Mouse (Mus musculus) cortical plate, adult 2 months (tissue): ENCODE results near the gene Daam2. TPM values are rescaled to one million over a fixed set of nuclear protein-coding genes. Genes with fewer than 3 reads are reported as not detected.
A peak's percentile ranks its signal among the peaks of the same experiment; 100 is the strongest.

Source experiments
- H3K27ac ChIP-seq: fragments of 200-500 bp; 2 replicates; pipeline ENCODE4 v1.5.1; 2012; ENCODE audit warnings: low read length, control low read depth, inconsistent platforms; ENCODE audit not compliant: insufficient read depth
- H3K4me1 ChIP-seq: fragments of 200-500 bp; 2 replicates; pipeline ENCODE4 v1.6.1; 2011; ENCODE audit warnings: low read length; ENCODE audit not compliant: control insufficient read depth, insufficient read depth
- H3K4me3 ChIP-seq: fragments of 200-500 bp; 2 replicates; pipeline ENCODE4 v1.5.1; 2011; ENCODE audit warnings: mild to moderate bottlenecking, low read length, control low read depth; ENCODE audit not compliant: insufficient read depth
- CTCF ChIP-seq: fragments of 200-500 bp; IDR thresholded peaks from 2 replicates; pipeline ENCODE4 v1.5.1; 2011; ENCODE audit warnings: mild to moderate bottlenecking, control low read depth, low read length; ENCODE audit not compliant: insufficient read depth; ENCODE audit errors: extremely low read depth
- POLR2A ChIP-seq: fragments of 200-500 bp; IDR thresholded peaks from 2 replicates; pipeline ENCODE4 v1.6.1; 2011; ENCODE audit warnings: mild to moderate bottlenecking, low read length, control low read depth; ENCODE audit not compliant: insufficient read depth; ENCODE audit errors: extremely low read depth
- polyA plus RNA-seq: library from polyadenylated mRNA; depleted of rRNA; stranded (reverse); fragments of >200 nt; gene quantifications from 2 replicates; pipeline ENCODE4 v1.2.3, GENCODE M21; 2012

The Daam2 gene
- polyA plus RNA-seq, 1 experiment, result 38.3 TPM

DNA sequence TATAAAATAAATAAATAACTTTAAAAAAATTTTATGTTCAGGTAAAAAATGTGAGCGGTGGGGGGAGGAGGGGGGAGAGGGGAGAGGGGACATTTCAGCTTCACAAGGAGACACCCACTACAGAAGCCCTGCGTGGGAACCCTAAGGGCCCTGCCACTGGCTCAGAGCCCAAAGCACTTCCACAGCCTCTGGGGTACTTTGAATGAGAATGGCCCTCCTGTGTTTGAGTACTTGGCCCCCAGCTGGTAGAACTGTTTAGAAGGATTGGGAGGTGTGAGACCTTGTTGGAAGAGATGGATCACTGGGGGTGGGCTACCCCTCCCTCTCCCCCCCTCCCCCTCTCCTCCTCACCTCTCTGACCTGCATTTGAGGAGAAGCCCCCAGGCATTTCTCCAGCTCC, 41.7 kb downstream of the Daam2 start:
- TF ChIP-seq CTCF (no peak), POLR2A (no peak)
- H3K4me1 ChIP-seq, result 0 out of 2 replicates have a peak, but pooled peaks cover 2% of the 10 kb centered on the region
- H3K4me3 ChIP-seq, result no peak overlapping the region
- H3K27ac ChIP-seq, result no peak overlapping the region

DNA sequence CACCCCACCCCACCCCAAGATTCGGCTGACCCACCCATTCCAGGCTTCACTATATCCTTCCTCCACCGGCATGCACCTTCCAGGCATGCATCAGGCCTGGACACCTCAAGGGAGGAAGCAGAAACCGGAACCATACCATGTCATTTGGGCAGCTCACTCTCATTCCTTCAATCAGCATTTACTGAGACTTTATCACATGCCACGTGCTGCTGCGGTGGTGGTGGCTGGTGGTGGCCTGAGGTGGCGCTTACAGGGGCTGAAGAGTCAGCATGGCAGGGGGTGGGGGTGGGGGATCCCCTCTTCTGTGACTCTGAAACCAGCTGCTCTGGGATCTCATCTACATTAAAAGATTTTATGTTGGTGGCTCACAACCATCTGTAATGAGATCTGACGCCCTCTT, 42.1 kb downstream of the Daam2 start:
- TF ChIP-seq CTCF, result no peak
- H3K4me1 ChIP-seq, result 0 out of 2 replicates have a peak, but pooled peaks cover 2% of the 10 kb centered on the region
- H3K27ac ChIP-seq, result no peak overlapping the region

DNA sequence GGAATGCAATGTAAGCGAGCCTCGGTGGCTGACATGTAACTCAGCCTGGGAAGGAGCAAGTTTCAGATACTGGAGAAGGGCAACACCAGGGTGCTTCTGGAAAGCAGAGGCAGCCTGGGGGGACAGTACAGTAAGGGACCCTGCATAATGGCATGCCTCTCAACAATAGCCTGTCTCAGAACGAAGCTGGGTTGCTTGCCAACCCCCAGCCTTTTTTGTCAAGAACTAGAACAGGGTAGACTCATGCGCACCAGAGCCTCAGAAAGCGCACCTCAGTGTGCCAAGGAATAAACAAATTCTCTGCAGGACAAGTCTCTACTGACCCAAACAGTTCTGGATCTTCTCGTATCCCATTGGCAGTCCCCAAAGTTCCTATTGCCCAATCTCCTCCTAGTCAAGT, 43.5 kb downstream of the Daam2 start:
- Histone ChIP-seq H3K4me3 (no peak overlapping the region), H3K27ac (peak overlapping the region; percentile 18), H3K4me1 (no peaks in the 10 kb centered on the region)
- TF ChIP-seq CTCF, result no peak
- no peak for TF ChIP-seq POLR2A

More for the DNA sequence above, 42.1 kb downstream of the Daam2 start:
- H3K4me3 ChIP-seq, result no peak overlapping the region

DNA sequence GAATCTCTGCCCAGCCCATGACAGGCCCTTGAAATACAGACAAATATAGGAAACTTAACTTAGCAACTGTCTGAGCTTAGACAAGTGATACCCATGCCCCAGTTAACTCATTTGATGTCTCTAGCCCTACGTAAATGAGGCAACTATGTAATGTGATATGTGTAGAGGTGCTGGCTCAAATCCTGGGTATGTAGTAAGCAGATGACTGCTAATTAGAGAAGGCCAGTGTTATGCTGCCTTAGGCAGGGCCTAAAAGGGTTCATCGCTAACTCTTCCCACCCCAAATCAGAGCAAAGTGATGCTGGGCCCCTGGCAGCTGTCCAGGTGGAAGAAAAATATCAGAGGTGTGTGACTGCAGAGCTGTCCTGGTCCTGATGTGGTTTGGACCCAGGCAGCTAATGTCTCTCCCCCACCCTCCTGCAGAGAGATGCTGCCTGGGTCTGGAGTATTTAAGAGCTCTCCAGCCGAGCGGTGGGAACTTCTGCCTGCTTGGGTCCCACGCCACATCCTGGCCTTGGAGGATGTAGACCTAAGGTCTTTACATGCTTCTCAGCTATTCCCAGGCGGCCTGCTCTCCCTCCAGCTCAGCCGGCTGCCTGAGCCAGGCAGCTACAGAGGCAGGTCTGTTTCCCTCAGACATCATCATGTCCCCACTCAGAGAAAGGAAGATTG, 44.4 kb downstream of the Daam2 start:
- TF ChIP-seq CTCF (no peak), POLR2A (no peak)
- Histone ChIP-seq H3K27ac (peak overlapping the region; percentile 22; the same call in 1 of the 2 replicates), H3K4me1 (no peaks in the 10 kb centered on the region)

DNA sequence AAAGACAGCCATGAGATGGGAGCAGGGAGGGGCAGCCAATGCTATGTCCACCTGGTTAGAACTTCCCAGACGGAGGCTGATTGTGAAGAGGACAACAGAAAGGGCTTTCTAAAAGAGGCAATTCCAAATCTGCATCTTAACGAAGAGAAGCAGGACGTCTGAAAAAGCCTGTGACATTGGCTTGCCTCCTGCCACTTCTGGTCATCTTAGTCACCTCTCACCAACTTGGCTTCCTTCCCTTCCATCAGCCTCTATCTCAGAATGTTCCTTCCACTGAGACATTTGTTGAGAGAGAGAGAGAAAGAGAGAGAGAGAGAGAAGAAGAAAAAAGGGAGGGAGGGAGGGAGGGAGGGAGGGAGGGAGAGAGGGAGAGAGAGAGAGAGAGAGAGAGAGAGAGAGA, 47.1 kb downstream of the Daam2 start:
- Histone ChIP-seq H3K4me3 (no peak overlapping the region), H3K4me1 (no peaks in the 10 kb centered on the region), H3K27ac (peak overlapping the region; percentile 61; the same call in 1 of the 2 replicates)
- TF ChIP-seq POLR2A (no peak), CTCF (no peak)

More for the DNA sequence above, 44.4 kb downstream of the Daam2 start:
- H3K4me3 ChIP-seq, result no peak overlapping the region

DNA sequence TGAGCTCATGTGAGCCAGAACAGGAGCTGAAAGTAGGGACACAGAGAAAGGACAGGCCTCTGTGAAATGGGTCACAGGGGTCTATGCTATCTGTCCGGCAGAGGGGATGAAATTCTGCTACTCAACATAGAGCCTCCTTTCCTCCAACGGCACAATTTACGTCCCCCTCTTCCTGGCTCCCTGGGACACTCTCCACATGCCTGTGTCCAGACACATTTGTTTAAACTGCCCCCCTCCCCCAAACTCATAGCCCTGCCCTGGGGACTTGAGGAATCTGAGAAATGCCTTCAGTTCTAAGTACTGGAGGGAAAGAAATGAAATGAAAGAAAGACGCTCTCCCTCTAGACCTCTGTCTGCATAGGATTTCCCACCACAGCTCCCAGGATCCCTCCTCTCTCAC, 48.5 kb downstream of the Daam2 start:
- H3K4me3 ChIP-seq, result no peak overlapping the region
- H3K4me1 ChIP-seq, result no peaks in the 10 kb centered on the region
- no peak overlapping the region for H3K27ac ChIP-seq
- TF ChIP-seq CTCF (no peak), POLR2A (no peak)

DNA sequence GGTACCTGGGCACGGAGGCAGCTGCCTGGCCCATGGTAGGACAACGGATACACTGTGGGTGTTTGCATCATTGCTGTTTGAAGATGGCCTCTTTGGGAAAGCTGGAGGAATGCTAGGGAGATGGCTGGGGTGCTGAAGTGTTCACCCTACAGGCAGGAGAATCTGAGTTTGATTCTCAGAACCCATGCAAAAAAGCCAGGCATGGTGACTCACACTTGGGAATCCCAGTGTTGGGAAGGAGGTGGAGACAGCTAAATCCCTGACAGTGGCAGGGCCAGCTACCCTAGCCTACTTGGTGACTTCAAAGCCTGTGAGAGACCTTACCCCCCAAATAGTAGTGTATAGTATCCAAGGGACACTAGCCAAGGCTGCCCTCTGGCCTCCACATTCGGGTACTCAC, 49.0 kb downstream of the Daam2 start:
- no peaks in the 10 kb centered on the region for H3K4me1 ChIP-seq
- TF ChIP-seq CTCF (no peak), POLR2A (no peak)
- H3K4me3 ChIP-seq, result no peak overlapping the region
- no peak overlapping the region for H3K27ac ChIP-seq

DNA sequence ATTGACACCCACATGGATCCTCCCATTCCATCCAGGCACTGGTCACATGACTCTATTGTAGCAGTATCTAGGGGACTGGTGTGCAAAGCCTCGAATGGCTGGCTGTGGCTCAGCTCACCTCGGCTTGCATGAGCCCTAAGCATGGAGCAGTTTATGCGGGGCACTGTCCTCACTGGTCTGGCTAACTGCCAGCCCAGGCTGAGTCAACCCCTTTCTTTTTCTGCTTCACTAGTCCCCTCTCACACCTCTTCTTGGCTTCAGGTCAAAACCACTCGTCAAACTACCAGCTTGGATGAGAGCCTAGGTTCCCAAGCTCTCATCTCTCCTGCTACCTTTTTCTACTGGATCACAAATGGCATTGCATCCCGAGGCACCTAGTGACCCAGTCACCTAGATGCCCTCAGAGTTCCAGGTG, 51.5 kb downstream of the Daam2 start:
- Histone ChIP-seq H3K27ac (no peak overlapping the region), H3K4me3 (no peak overlapping the region), H3K4me1 (no peaks in the 10 kb centered on the region)
- TF ChIP-seq CTCF (no peak), POLR2A (no peak)

DNA sequence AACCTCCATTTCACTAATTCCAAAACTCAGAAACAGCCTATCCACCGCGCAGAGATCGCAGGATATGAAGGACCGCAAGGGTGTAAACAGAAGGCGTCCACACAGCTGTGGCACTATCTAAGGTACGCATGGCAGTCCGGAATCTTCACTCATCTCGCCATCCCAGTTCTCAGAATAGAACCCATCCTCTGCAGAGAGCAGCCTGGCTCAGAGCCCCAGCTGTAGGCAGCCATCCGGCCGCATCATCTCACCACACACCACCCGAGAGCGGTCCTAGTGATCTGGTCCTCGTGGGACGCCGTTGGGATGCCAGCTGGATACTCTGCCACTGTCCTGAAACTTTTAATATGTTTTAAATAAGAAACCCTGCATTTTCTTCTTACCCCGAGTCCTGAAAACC, 54.7 kb downstream of the Daam2 start:
- Histone ChIP-seq H3K4me3 (no peak overlapping the region), H3K4me1 (no peaks in the 10 kb centered on the region), H3K27ac (no peak overlapping the region)
- TF ChIP-seq CTCF (no peak), POLR2A (no peak)

DNA sequence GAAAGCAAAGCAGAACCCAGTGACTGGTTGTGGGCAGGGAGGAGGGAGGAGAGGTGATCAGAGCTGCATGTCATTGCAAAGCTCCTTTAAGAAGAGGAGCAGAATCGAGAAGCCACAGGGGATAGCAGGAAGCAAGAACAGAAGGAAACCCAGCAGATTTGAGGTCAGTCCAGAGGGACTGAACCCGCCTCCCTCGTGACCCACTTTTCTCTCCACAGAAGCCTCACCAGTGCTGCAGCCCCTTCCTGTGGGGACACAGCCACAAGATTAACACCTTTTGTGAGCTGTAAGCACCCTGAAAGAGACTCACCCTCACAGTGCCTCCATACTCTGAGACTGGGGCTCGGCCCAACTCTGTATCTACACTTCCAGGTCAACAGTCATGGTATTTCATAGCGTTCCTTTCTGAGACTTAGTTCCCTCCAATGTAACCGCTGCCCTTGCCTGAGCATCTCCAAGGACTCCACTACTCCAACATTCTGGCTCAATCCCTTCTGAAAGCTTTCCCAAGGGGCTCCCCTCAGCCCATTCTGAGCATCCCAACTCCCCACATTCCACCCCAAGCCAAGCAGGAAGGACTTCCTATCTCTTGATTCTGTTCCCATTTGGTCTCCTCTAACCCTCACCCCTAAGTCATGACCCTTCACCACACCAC, 60.8 kb downstream of the Daam2 start:
- no peak overlapping the region for H3K4me3 ChIP-seq
- H3K27ac ChIP-seq, result no peak overlapping the region
- H3K4me1 ChIP-seq, result no peaks in the 10 kb centered on the region
- TF ChIP-seq POLR2A, result no peak
- no peak for TF ChIP-seq CTCF

DNA sequence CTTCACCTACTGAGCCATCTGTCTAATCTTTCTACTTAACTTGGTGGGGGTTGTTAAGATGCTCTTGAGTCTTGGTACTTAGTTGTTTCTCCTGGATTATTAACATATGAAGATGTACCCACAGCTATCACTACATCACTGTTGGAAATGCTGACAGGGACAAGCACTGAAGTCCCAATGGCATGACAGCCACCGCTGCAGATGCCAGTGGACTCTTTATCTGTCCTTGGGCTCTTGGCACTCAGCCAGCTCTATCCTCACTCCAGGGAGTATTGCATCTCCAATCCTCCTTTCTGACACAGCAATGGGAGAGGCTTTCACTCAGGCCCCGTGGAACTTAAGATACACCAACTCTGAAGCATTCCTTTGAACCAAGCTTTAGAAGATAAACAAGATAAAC, 63.9 kb downstream of the Daam2 start:
- Histone ChIP-seq H3K4me1 (no peaks in the 10 kb centered on the region), H3K27ac (no peak overlapping the region), H3K4me3 (no peak overlapping the region)
- TF ChIP-seq POLR2A, result no peak
- no peak for TF ChIP-seq CTCF
